Mouse (Mus musculus): Measurements from ENCODE around the gene Ube2a. TPM values are rescaled to one million over a fixed set of nuclear protein-coding genes. Genes with fewer than 3 reads are reported as not detected.

Gene Ube2a
- polyA plus RNA-seq, 1 experiment from 2014 or later: 116 TPM

- Histone ChIP-seq H3K9ac (ENCODE audit: low read depth, low read length) (no peak overlapping the region), H3K4me1 (ENCODE audit: control insufficient read depth, insufficient read depth, low read length) (no peaks in the 10 kb centered on the region), H3K4me3 (ENCODE audit: low read depth, low read length) (no peak overlapping the region), H3K27ac (ENCODE audit: low read length) (no peak overlapping the region), H3K4me2 (ENCODE audit: low read length) (no peak overlapping the region), H3K9me3 (replicated peaks; ENCODE audit: control insufficient read depth, low read length, poor library complexity, severe bottlenecking) (no peaks in the 10 kb centered on the region), H3K36me3 (ENCODE audit: control insufficient read depth, insufficient read depth, low read length) (0 out of 2 replicates have a peak, but pooled peaks cover 3% of the 10 kb centered on the region), H3K27me3 (ENCODE audit: control insufficient read depth, insufficient read depth, low read depth, low read length) (no peaks in the 10 kb centered on the region)
- WGBS: 74% methylated on average over 1 of the region's 1 CpGs
- ATAC-seq: no peak
These were observed 44.0 kb downstream of the Ube2a start for GRCm38 (mm10) chrX:36917749-36918148.

- H3K4me1 ChIP-seq (ENCODE audit: control insufficient read depth, insufficient read depth, low read length): no peaks in the 10 kb centered on the region
- H3K36me3 ChIP-seq (ENCODE audit: control insufficient read depth, insufficient read depth, low read length): 0 out of 2 replicates have a peak, but pooled peaks cover 5% of the 10 kb centered on the region
- 87% methylated on average over 4 of the region's 4 CpGs for WGBS
- no peaks in the 10 kb centered on the region for H3K27me3 ChIP-seq (ENCODE audit: control insufficient read depth, insufficient read depth, low read depth, low read length)
- H3K4me3 ChIP-seq (ENCODE audit: low read depth, low read length): no peak overlapping the region
- no peak for ATAC-seq
- no peak overlapping the region for H3K27ac ChIP-seq (ENCODE audit: low read length)
- H3K4me2 ChIP-seq (ENCODE audit: low read length): no peak overlapping the region
- H3K9ac ChIP-seq (ENCODE audit: low read depth, low read length): no peak overlapping the region
- H3K9me3 ChIP-seq (replicated peaks; ENCODE audit: control insufficient read depth, low read length, poor library complexity, severe bottlenecking): no peaks in the 10 kb centered on the region
These were observed 47.6 kb downstream of the Ube2a start for GRCm38 (mm10) chrX:36921346-36921745.

- H3K4me2 ChIP-seq (ENCODE audit: low read length): no peak overlapping the region
- no peak for ATAC-seq
- H3K4me1 ChIP-seq (ENCODE audit: control insufficient read depth, insufficient read depth, low read length): no peaks in the 10 kb centered on the region
- no peaks in the 10 kb centered on the region for H3K9me3 ChIP-seq (replicated peaks; ENCODE audit: control insufficient read depth, low read length, poor library complexity, severe bottlenecking)
- WGBS: 83% methylated on average over 4 of the region's 4 CpGs
- H3K4me3 ChIP-seq (ENCODE audit: low read depth, low read length): no peak overlapping the region
- H3K9ac ChIP-seq (ENCODE audit: low read depth, low read length): no peak overlapping the region
- H3K36me3 ChIP-seq (ENCODE audit: control insufficient read depth, insufficient read depth, low read length): 0 out of 2 replicates have a peak, but pooled peaks cover 3% of the 10 kb centered on the region
- no peak overlapping the region for H3K27ac ChIP-seq (ENCODE audit: low read length)
- no peaks in the 10 kb centered on the region for H3K27me3 ChIP-seq (ENCODE audit: control insufficient read depth, insufficient read depth, low read depth, low read length)
These were observed 55.1 kb downstream of the Ube2a start for GRCm38 (mm10) chrX:36928791-36929190.

GRCm38 (mm10) chrX:36929694-36930093 is 56.0 kb downstream of the Ube2a start:
- 0 out of 2 replicates have a peak, but pooled peaks cover 3% of the 10 kb centered on the region for H3K36me3 ChIP-seq (ENCODE audit: control insufficient read depth, insufficient read depth, low read length)
- H3K4me3 ChIP-seq (ENCODE audit: low read depth, low read length): no peak overlapping the region
- no peak overlapping the region for H3K9ac ChIP-seq (ENCODE audit: low read depth, low read length)
- no peak overlapping the region for H3K27ac ChIP-seq (ENCODE audit: low read length)
- H3K9me3 ChIP-seq (replicated peaks; ENCODE audit: control insufficient read depth, low read length, poor library complexity, severe bottlenecking): no peaks in the 10 kb centered on the region
- H3K27me3 ChIP-seq (ENCODE audit: control insufficient read depth, insufficient read depth, low read depth, low read length): no peaks in the 10 kb centered on the region
- no peak overlapping the region for H3K4me2 ChIP-seq (ENCODE audit: low read length)
- no peak for ATAC-seq
- 74% methylated on average over 4 of the region's 4 CpGs for WGBS
- no peaks in the 10 kb centered on the region for H3K4me1 ChIP-seq (ENCODE audit: control insufficient read depth, insufficient read depth, low read length)

GRCm38 (mm10) chrX:36930574-36930973 is 56.9 kb downstream of the Ube2a start:
- H3K9ac ChIP-seq (ENCODE audit: low read depth, low read length): no peak overlapping the region
- no peak overlapping the region for H3K4me2 ChIP-seq (ENCODE audit: low read length)
- no peak overlapping the region for H3K27ac ChIP-seq (ENCODE audit: low read length)
- H3K9me3 ChIP-seq (replicated peaks; ENCODE audit: control insufficient read depth, low read length, poor library complexity, severe bottlenecking): no peaks in the 10 kb centered on the region
- no peaks in the 10 kb centered on the region for H3K4me1 ChIP-seq (ENCODE audit: control insufficient read depth, insufficient read depth, low read length)
- no peaks in the 10 kb centered on the region for H3K27me3 ChIP-seq (ENCODE audit: control insufficient read depth, insufficient read depth, low read depth, low read length)
- H3K36me3 ChIP-seq (ENCODE audit: control insufficient read depth, insufficient read depth, low read length): 0 out of 2 replicates have a peak, but pooled peaks cover 2% of the 10 kb centered on the region
- 24% methylated on average over 1 of the region's 1 CpGs for WGBS
- no peak for ATAC-seq
- no peak overlapping the region for H3K4me3 ChIP-seq (ENCODE audit: low read depth, low read length)

Other genes starting within 250 kb of the Ube2a start
- gene Akap17b, start 228.5 kb upstream of the Ube2a start, polyA plus RNA-seq (2015; fragmentation: Nextera tagmentation; extraction: Ambion mirVana): 6.1 and 6.2 TPM in 2 replicates
- gene Slc25a43, start 130.2 kb upstream of the Ube2a start, polyA plus RNA-seq (2015; fragmentation: Nextera tagmentation; extraction: Ambion mirVana): 0.93 and 0.94 TPM in 2 replicates
- 408 and 436 TPM in 2 replicates for gene Slc25a5, start 78.2 kb upstream of the Ube2a start, polyA plus RNA-seq (2015; fragmentation: Nextera tagmentation; extraction: Ambion mirVana)
- 20.9 and 21.0 TPM in 2 replicates for gene C330007P06Rik, start 211 bp downstream of the Ube2a start, polyA plus RNA-seq (2015; fragmentation: Nextera tagmentation; extraction: Ambion mirVana)
- gene Nkrf, start 29.0 kb downstream of the Ube2a start, polyA plus RNA-seq (2015; fragmentation: Nextera tagmentation; extraction: Ambion mirVana): 19.5 and 20.3 TPM in 2 replicates
- 78.2 and 87.8 TPM in 2 replicates for gene Sept6, start 117.9 kb downstream of the Ube2a start, polyA plus RNA-seq (2015; fragmentation: Nextera tagmentation; extraction: Ambion mirVana)
- 0.12 TPM in 1 of 2 replicates, not detected in the other for gene Sowahd, start 174.9 kb downstream of the Ube2a start, polyA plus RNA-seq (2015; fragmentation: Nextera tagmentation; extraction: Ambion mirVana)
- 229 and 259 TPM in 2 replicates for gene Rpl39, start 211.5 kb downstream of the Ube2a start, polyA plus RNA-seq (2015; fragmentation: Nextera tagmentation; extraction: Ambion mirVana)
- gene Upf3b, start 236.4 kb downstream of the Ube2a start, polyA plus RNA-seq (2015; fragmentation: Nextera tagmentation; extraction: Ambion mirVana): 29.8 and 32.8 TPM in 2 replicates

All from midbrain, embryonic 16.5 days (tissue).